Mouse (Mus musculus) liver, embryonic 14.5 days (tissue): ENCODE data around the gene Erich6. TPM values are rescaled to one million over a fixed set of nuclear protein-coding genes. Genes with fewer than 3 reads are reported as not detected.

Experiments used
- ATAC-seq: fragments of 200-750 bp; cut with Nextera tagmentation; 2 replicates; pipeline ENCODE4 v1.8.0; 2017; ENCODE audit warnings: moderate number of reproducible peaks, mild to moderate bottlenecking, moderate library complexity; ENCODE audit not compliant: insufficient read depth
- DNase-seq, 3 experiments: peaks; one replicate each; pipeline ENCODE4 v3.0.0-alpha.2; 2012 to 2013; ENCODE audit warnings: low read depth in 3 of 3, low spot score in 3 of 3
- H3K27ac ChIP-seq: fragments of 300-500 bp; sonication (generic); 2 replicates; pipeline ENCODE4 v1.5.1; 2014; ENCODE audit warnings: moderate library complexity, mild to moderate bottlenecking, control low read depth, inconsistent platforms
- H3K27me3 ChIP-seq: fragments of 300-500 bp; sonication (generic); 2 replicates; pipeline ENCODE4 v1.6.1; 2014; ENCODE audit warnings: mild to moderate bottlenecking, low read length, moderate library complexity; ENCODE audit not compliant: control insufficient read depth, insufficient read depth
- H3K36me3 ChIP-seq: fragments of 300-500 bp; sonication (generic); replicated peaks from 2 replicates; pipeline ENCODE4 v1.6.1; 2014; ENCODE audit warnings: low read depth; ENCODE audit not compliant: control insufficient read depth, insufficient read depth
- H3K4me1 ChIP-seq, 2 experiments: fragments of 200-500 bp in 1 of 2; fragments of 300-500 bp in 1 of 2; sonication (generic) in 1 of 2; replicated peaks; 2 replicates each; pipeline ENCODE4 v1.6.1; 2012 to 2014; ENCODE audit warnings: antibody characterized with exemption in 1 of 2, inconsistent platforms in 1 of 2, low read length in 1 of 2; ENCODE audit not compliant: control insufficient read depth in 2 of 2, insufficient read depth in 2 of 2
- H3K4me2 ChIP-seq: fragments of 300-500 bp; sonication (generic); 2 replicates; pipeline ENCODE4 v1.6.1; 2014; ENCODE audit warnings: low read depth, mild to moderate bottlenecking, control low read depth, moderate library complexity
- H3K4me3 ChIP-seq, 2 experiments: fragments of 200-500 bp in 1 of 2; fragments of 300-500 bp in 1 of 2; sonication (generic) in 1 of 2; 2 replicates each; pipeline ENCODE4 v1.5.1; 2012 to 2014; ENCODE audit warnings: low read depth in 2 of 2, low read length in 2 of 2, mild to moderate bottlenecking in 2 of 2, control low read depth in 1 of 2, inconsistent platforms in 1 of 2, moderate library complexity in 1 of 2; ENCODE audit not compliant: insufficient read depth in 1 of 2
- H3K9ac ChIP-seq: fragments of 300-500 bp; sonication (generic); replicated peaks from 2 replicates; pipeline ENCODE4 v1.6.1; 2014; ENCODE audit warnings: mild to moderate bottlenecking, control low read depth, moderate library complexity
- H3K9me3 ChIP-seq: fragments of 300-500 bp; sonication (generic); 2 replicates; pipeline ENCODE4 v1.6.1; 2016; ENCODE audit warnings: low read length, mixed read lengths; ENCODE audit not compliant: control insufficient read depth
- CTCF ChIP-seq: IDR thresholded peaks from 2 replicates; pipeline ENCODE4 v1.5.1; 2016; ENCODE audit warnings: antibody characterized with exemption, low read depth, control low read depth
- EP300 ChIP-seq: IDR thresholded peaks from 2 replicates; pipeline ENCODE4 v1.6.1; 2016; ENCODE audit warnings: antibody characterized with exemption, low read depth
- WGBS: fragments of 180-500 bp; shearing (Covaris S2); extraction: QIAGEN DNeasy Blood & Tissue Kit; methylation state at CpG from one replicate; pipeline ENCODE4 v1.1.7; 2014; ENCODE audit not compliant: insufficient replicate concordance; 5-methylcytosine and 5-hydroxymethylcytosine counted together
- polyA plus RNA-seq, 2 experiments: library from polyadenylated mRNA; depleted of rRNA in 1 of 2; stranded (reverse) in 1 of 2; unstranded in 1 of 2; fragments of >200 nt; fragmentation: Nextera tagmentation in 1 of 2; extraction: Ambion mirVana in 1 of 2; gene quantifications; 2 replicates each; pipeline versions ENCODE4 v1.2.1 to v1.2.3; 2012 to 2014

Erich6 gene
- polyA plus RNA-seq, 2 experiments: 0.01 TPM; not detected in 1

- Histone ChIP-seq H3K27me3 (no peaks in the 10 kb centered on the region), H3K4me3 (no peak overlapping the region), H3K36me3 (no peaks in the 10 kb centered on the region), H3K4me2 (no peak overlapping the region), H3K9ac (no peak overlapping the region), H3K9me3 (no peaks in the 10 kb centered on the region), H3K4me1 (peaks cover 0 to 9% of the 10 kb centered on the region in 2 experiments; a peak in 1 of 4 replicates), H3K27ac (no peak overlapping the region)
- TF ChIP-seq EP300 (no peak), CTCF (no peak)
- 62% methylated on average over 8 of the region's 8 CpGs for WGBS
- no peak for ATAC-seq
- no peak for DNase-seq
Observed at GRCm38 (mm10) chr3:58678384-58678783, 41.4 kb upstream of the Erich6 start.

GRCm38 (mm10) chr3:58677615-58678014 is 40.6 kb upstream of the Erich6 start:
- H3K36me3 ChIP-seq: no peaks in the 10 kb centered on the region
- H3K27me3 ChIP-seq: no peaks in the 10 kb centered on the region
- no peak overlapping the region for H3K9ac ChIP-seq
- H3K9me3 ChIP-seq: no peaks in the 10 kb centered on the region
- H3K27ac ChIP-seq: no peak overlapping the region
- no peak overlapping the region for H3K4me2 ChIP-seq
- H3K4me1 ChIP-seq: peaks cover 0 to 9% of the 10 kb centered on the region in 2 experiments; a peak in 1 of 4 replicates
- no peak overlapping the region for H3K4me3 ChIP-seq
- ATAC-seq: no peak
- TF ChIP-seq EP300 (no peak), CTCF (no peak)
- 69% methylated on average over 3 of the region's 3 CpGs for WGBS
- DNase-seq: no peak

GRCm38 (mm10) chr3:58673295-58673694 is 36.3 kb upstream of the Erich6 start:
- H3K9me3 ChIP-seq: no peaks in the 10 kb centered on the region
- WGBS: 88% methylated on average over 5 of the region's 5 CpGs
- H3K9ac ChIP-seq: no peak overlapping the region
- no peaks in the 10 kb centered on the region for H3K27me3 ChIP-seq
- peaks cover 0 to 4% of the 10 kb centered on the region in 2 experiments; a peak in 1 of 4 replicates for H3K4me1 ChIP-seq
- no peak overlapping the region for H3K27ac ChIP-seq
- no peak for ATAC-seq
- H3K4me3 ChIP-seq: no peak overlapping the region
- no peak for DNase-seq
- no peak overlapping the region for H3K4me2 ChIP-seq
- no peaks in the 10 kb centered on the region for H3K36me3 ChIP-seq
- TF ChIP-seq CTCF: no peak

GRCm38 (mm10) chr3:58672481-58673183 is 35.6 kb upstream of the Erich6 start:
- H3K9me3 ChIP-seq: no peaks in the 10 kb centered on the region
- no peak overlapping the region for H3K9ac ChIP-seq
- TF ChIP-seq CTCF: no peak
- no peak for TF ChIP-seq EP300
- no peak overlapping the region for H3K4me3 ChIP-seq
- ATAC-seq (no peak), DNase-seq (no peak)
- WGBS: 49% methylated on average over 4 of the region's 4 CpGs
- H3K36me3 ChIP-seq: no peaks in the 10 kb centered on the region
- no peak overlapping the region for H3K4me2 ChIP-seq
- no peak overlapping the region for H3K27ac ChIP-seq
- peaks cover 0 to 4% of the 10 kb centered on the region in 2 experiments; a peak in 1 of 4 replicates for H3K4me1 ChIP-seq
- H3K27me3 ChIP-seq: no peaks in the 10 kb centered on the region

- no peak for ATAC-seq
- H3K27ac ChIP-seq: no peak overlapping the region
Observed at GRCm38 (mm10) chr3:58671616-58672250, 34.7 kb upstream of the Erich6 start.

More at GRCm38 (mm10) chr3:58671616-58672250, 34.7 kb upstream of the Erich6 start:
- WGBS: 34% methylated on average over 6 of the region's 6 CpGs
- Histone ChIP-seq H3K36me3 (no peaks in the 10 kb centered on the region), H3K4me3 (no peak overlapping the region), H3K4me1 (peaks cover 0 to 4% of the 10 kb centered on the region in 2 experiments; a peak in 1 of 4 replicates), H3K4me2 (no peak overlapping the region), H3K9me3 (no peaks in the 10 kb centered on the region), H3K27me3 (no peaks in the 10 kb centered on the region), H3K9ac (no peak overlapping the region)
- no peak for DNase-seq
- TF ChIP-seq CTCF: no peak
- TF ChIP-seq EP300: no peak
